In genomic region chr2:59302430-59302829, GRCm38 (mm10) we compare ENCODE assay signal across 22 mouse cellular contexts.
A peak's percentile ranks its signal among the peaks of the same experiment; 100 is the strongest.
DNase-seq lines count a peak whose midpoint lies in the region; ATAC-seq lines count a peak whose summit lies in the region.
"Had no signal": no experiment of that assay in that cellular context is flagged by ENCODE, and none has a peak within 500 bp of the region (broad histone marks: within the 10 kb centered on the region; RNA-seq: fewer than 3 reads in every experiment).

No protein-coding gene starts in this region.

- ATAC-seq in hindbrain, embryonic 12.5 days (ENCODE audit: low FRiP score): peak; percentile 35; the same call in 1 of the 2 replicates
- no peak for ATAC-seq in midbrain, embryonic 14.5 days (ENCODE audit: low FRiP score, low TSS enrichment)
- ATAC-seq in midbrain, embryonic 11.5 days (ENCODE audit: low FRiP score): no peak
- peak; percentile 80 for ATAC-seq in midbrain, embryonic 16.5 days
- ATAC-seq: intestine, embryonic 15.5 days had no signal

- peaks cover 13% of the 10 kb centered on the region for H3K36me3 ChIP-seq in hindbrain, embryonic 12.5 days
- H3K36me3 ChIP-seq in hindbrain, embryonic 10.5 days: peaks cover 26% of the 10 kb centered on the region
- peaks cover 17% of the 10 kb centered on the region for H3K36me3 ChIP-seq in midbrain, embryonic 14.5 days (ENCODE audit: control insufficient read depth, insufficient read depth, low read length)
- no peaks in the 10 kb centered on the region for H3K36me3 ChIP-seq in midbrain, embryonic 11.5 days (ENCODE audit: control insufficient read depth, insufficient read depth, low read length)
- peaks cover 5% of the 10 kb centered on the region for H3K36me3 ChIP-seq in midbrain, embryonic 16.5 days (ENCODE audit: control insufficient read depth, insufficient read depth, low read length)
- H3K36me3 ChIP-seq: intestine, embryonic 15.5 days had no signal

- peaks cover 13% of the 10 kb centered on the region for H3K4me1 ChIP-seq in hindbrain, embryonic 12.5 days
- H3K4me1 ChIP-seq in hindbrain, embryonic 10.5 days (replicated peaks): peaks cover 15% of the 10 kb centered on the region; the same call in 1 of the 2 replicates
- peaks cover 23% of the 10 kb centered on the region for H3K4me1 ChIP-seq in midbrain, embryonic 14.5 days (ENCODE audit: control insufficient read depth, insufficient read depth, low read length)
- H3K4me1 ChIP-seq in midbrain, embryonic 11.5 days (ENCODE audit: control insufficient read depth, insufficient read depth, low read length): peaks cover 3% of the 10 kb centered on the region; the same call in 1 of the 2 replicates
- peaks cover 20% of the 10 kb centered on the region for H3K4me1 ChIP-seq in midbrain, embryonic 16.5 days (ENCODE audit: control insufficient read depth, insufficient read depth, low read length)
- H3K4me1 ChIP-seq: intestine, embryonic 15.5 days had no signal

- no peaks in the 10 kb centered on the region for H3K27me3 ChIP-seq in hindbrain, embryonic 12.5 days
- H3K27me3 ChIP-seq in hindbrain, embryonic 10.5 days (ENCODE audit: insufficient read depth, poor library complexity, severe bottlenecking): no peaks in the 10 kb centered on the region
- no peaks in the 10 kb centered on the region for H3K27me3 ChIP-seq in midbrain, embryonic 14.5 days (ENCODE audit: control insufficient read depth, insufficient read depth, low read length)
- H3K27me3 ChIP-seq in midbrain, embryonic 11.5 days (ENCODE audit: control insufficient read depth, insufficient read depth, low read length): no peaks in the 10 kb centered on the region
- H3K27me3 ChIP-seq in midbrain, embryonic 16.5 days (ENCODE audit: control insufficient read depth, insufficient read depth, low read depth, low read length): no peaks in the 10 kb centered on the region
- H3K27me3 ChIP-seq: intestine, embryonic 15.5 days; neural tube, embryonic 12.5 days had no signal

- 76% methylated on average over 6 of the region's 6 CpGs for WGBS in hindbrain, embryonic 12.5 days
- WGBS in hindbrain, embryonic 10.5 days: 84% methylated on average over 6 of the region's 6 CpGs
- 60% methylated on average over 6 of the region's 6 CpGs for WGBS in midbrain, embryonic 14.5 days
- 80% methylated on average over 6 of the region's 6 CpGs for WGBS in midbrain, embryonic 11.5 days
- 43% methylated on average over 6 of the region's 6 CpGs for WGBS in midbrain, embryonic 16.5 days

- H3K9me3 ChIP-seq in hindbrain, embryonic 12.5 days (replicated peaks): no peaks in the 10 kb centered on the region
- no peaks in the 10 kb centered on the region for H3K9me3 ChIP-seq in hindbrain, embryonic 10.5 days
- no peaks in the 10 kb centered on the region for H3K9me3 ChIP-seq in midbrain, embryonic 14.5 days (ENCODE audit: control insufficient read depth, low read length)
- no peaks in the 10 kb centered on the region for H3K9me3 ChIP-seq in midbrain, embryonic 11.5 days (ENCODE audit: control insufficient read depth, low read length)
- no peaks in the 10 kb centered on the region for H3K9me3 ChIP-seq in midbrain, embryonic 16.5 days (replicated peaks; ENCODE audit: control insufficient read depth, low read length, poor library complexity, severe bottlenecking)
- H3K9me3 ChIP-seq: embryonic facial prominence, embryonic 10.5 days; intestine, embryonic 15.5 days; neural tube, embryonic 12.5 days had no signal

- no peak overlapping the region for H3K27ac ChIP-seq in hindbrain, embryonic 12.5 days
- no peak overlapping the region for H3K27ac ChIP-seq in hindbrain, embryonic 10.5 days
- no peak overlapping the region for H3K27ac ChIP-seq in midbrain, embryonic 14.5 days (replicated peaks; ENCODE audit: low read depth, low read length)
- H3K27ac ChIP-seq in midbrain, embryonic 11.5 days (ENCODE audit: low read depth, low read length): no peak overlapping the region
- H3K27ac ChIP-seq in midbrain, embryonic 16.5 days (ENCODE audit: low read length): 0 out of 2 replicates have a peak overlapping the region, but pooled peaks have one; percentile 5
- H3K27ac ChIP-seq: embryonic facial prominence, embryonic 10.5 days; heart, adult 2 months; intestine, embryonic 15.5 days; neural tube, embryonic 12.5 days had no signal

- DNase-seq in adrenal gland, adult 2 months: peak; percentile 62
- DNase-seq in adrenal gland, postnatal 4 days (ENCODE audit: low spot score in 2 of 2): no peak
- no peak for DNase-seq in hindbrain, embryonic 10.5 days (ENCODE audit: low spot score)
- peak; percentile 18 for DNase-seq in midbrain, embryonic 14.5 days
- DNase-seq in midbrain, embryonic 11.5 days (ENCODE audit: low spot score, missing footprints): no peak
- no peak for DNase-seq in urinary bladder, postnatal 36 days (ENCODE audit: low spot score in 2 of 2)
- DNase-seq: cerebellum, adult 9-11 months; gastrocnemius, postnatal 36 days; heart, adult 2 months; heart, postnatal 36 days; kidney, adult 8-10 months; kidney, postnatal 10 days; lung, postnatal 4 days; right cerebral cortex, adult 18-20 months; right cerebral cortex, postnatal 4 days; thymus, adult 18-20 months; thymus, postnatal 36 days had no signal

- no peak overlapping the region for H3K4me2 ChIP-seq in hindbrain, embryonic 12.5 days (replicated peaks)
- H3K4me2 ChIP-seq in midbrain, embryonic 14.5 days (ENCODE audit: low read length): no peak overlapping the region
- H3K4me2 ChIP-seq in midbrain, embryonic 11.5 days: no peak overlapping the region
- H3K4me2 ChIP-seq in midbrain, embryonic 16.5 days (ENCODE audit: low read length): no peak overlapping the region
- H3K4me2 ChIP-seq: intestine, embryonic 15.5 days; neural tube, embryonic 12.5 days had no signal

- no peak overlapping the region for H3K9ac ChIP-seq in hindbrain, embryonic 12.5 days
- H3K9ac ChIP-seq in midbrain, embryonic 14.5 days (replicated peaks; ENCODE audit: low read length): no peak overlapping the region
- H3K9ac ChIP-seq in midbrain, embryonic 11.5 days (ENCODE audit: low read length): no peak overlapping the region
- no peak overlapping the region for H3K9ac ChIP-seq in midbrain, embryonic 16.5 days (ENCODE audit: low read depth, low read length)
- H3K9ac ChIP-seq: intestine, embryonic 15.5 days; neural tube, embryonic 12.5 days had no signal

- H3K4me3 ChIP-seq in hindbrain, embryonic 12.5 days: no peak overlapping the region
- no peak overlapping the region for H3K4me3 ChIP-seq in hindbrain, embryonic 10.5 days
- no peak overlapping the region for H3K4me3 ChIP-seq in midbrain, embryonic 14.5 days (replicated peaks; ENCODE audit: low read depth, low read length)
- no peak overlapping the region for H3K4me3 ChIP-seq in midbrain, embryonic 11.5 days (ENCODE audit: low read depth, low read length)
- H3K4me3 ChIP-seq in midbrain, embryonic 16.5 days (ENCODE audit: low read depth, low read length): no peak overlapping the region
- H3K4me3 ChIP-seq: embryonic facial prominence, embryonic 10.5 days; heart, adult 2 months; intestine, embryonic 15.5 days; neural tube, embryonic 12.5 days had no signal

Comparison
In these comparisons a context has a peak if more than half of its experiments do, and no peak if none do; other contexts are left out.
1. DNase-seq: peak in adrenal gland, adult 2 months (single experiment) and midbrain, embryonic 14.5 days (single experiment); none in adrenal gland, postnatal 4 days (0 of 2), hindbrain, embryonic 10.5 days (single experiment), midbrain, embryonic 11.5 days (single experiment) and urinary bladder, postnatal 36 days (0 of 2).
2. ATAC-seq: peak in hindbrain, embryonic 12.5 days (single experiment) and midbrain, embryonic 16.5 days (single experiment); none in midbrain, embryonic 14.5 days (single experiment) and midbrain, embryonic 11.5 days (single experiment).